Mouse (Mus musculus): ENCODE results near the gene Gtf2h4. TPM values are rescaled to one million over a fixed set of nuclear protein-coding genes. Genes with fewer than 3 reads are reported as not detected.

Gtf2h4 gene
- polyA plus RNA-seq, 1 experiment from 2014 or later, result 20.8 TPM

DNA sequence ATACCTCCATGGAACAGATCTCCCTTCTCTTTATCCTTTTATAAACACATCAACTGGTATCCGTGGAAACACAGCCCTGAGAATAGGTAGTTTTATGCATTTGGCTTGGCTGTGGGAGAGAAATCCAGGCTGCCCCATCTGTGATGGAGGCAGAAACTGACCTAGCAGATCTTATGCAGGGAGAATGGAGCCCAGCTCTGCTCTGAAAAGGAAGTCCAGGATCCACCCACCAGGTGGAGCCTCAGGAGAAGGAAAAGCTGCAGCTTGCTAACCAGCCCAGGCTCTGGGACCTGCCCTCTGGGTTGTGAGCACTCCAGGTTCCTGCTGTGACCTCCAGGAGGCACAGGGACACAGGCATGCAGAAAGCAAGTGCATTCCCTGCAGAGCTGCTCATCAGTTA, 39.5 kb downstream of the Gtf2h4 start:
- H3K4me1 ChIP-seq (replicated peaks; ENCODE audit: control insufficient read depth, insufficient read depth), result no peaks in the 10 kb centered on the region
- H3K9ac ChIP-seq (ENCODE audit: low read length), result no peak overlapping the region
- WGBS, result 8% methylated on average over 1 of the region's 1 CpGs
- peak; percentile 84 for DNase-seq (ENCODE audit: low spot score)
- no peaks in the 10 kb centered on the region for H3K27me3 ChIP-seq (ENCODE audit: control insufficient read depth, insufficient read depth, low read length)
- H3K4me2 ChIP-seq (replicated peaks; ENCODE audit: low read depth), result no peak overlapping the region
- H3K9me3 ChIP-seq (ENCODE audit: control insufficient read depth, low read length), result no peaks in the 10 kb centered on the region
- no peak overlapping the region for H3K27ac ChIP-seq (replicated peaks)
- peak; percentile 71 for ATAC-seq (ENCODE audit: low FRiP score, low TSS enrichment)
- no peaks in the 10 kb centered on the region for H3K36me3 ChIP-seq (ENCODE audit: control insufficient read depth, insufficient read depth, low read length)
- no peak overlapping the region for H3K4me3 ChIP-seq (ENCODE audit: low read depth, low read length)
- TF ChIP-seq EP300 (optimal IDR thresholded peaks at IDR 0.05) (no peak), CTCF (IDR thresholded peaks at IDR 0.05; ENCODE audit: low read depth) (peak; percentile 80)

DNA sequence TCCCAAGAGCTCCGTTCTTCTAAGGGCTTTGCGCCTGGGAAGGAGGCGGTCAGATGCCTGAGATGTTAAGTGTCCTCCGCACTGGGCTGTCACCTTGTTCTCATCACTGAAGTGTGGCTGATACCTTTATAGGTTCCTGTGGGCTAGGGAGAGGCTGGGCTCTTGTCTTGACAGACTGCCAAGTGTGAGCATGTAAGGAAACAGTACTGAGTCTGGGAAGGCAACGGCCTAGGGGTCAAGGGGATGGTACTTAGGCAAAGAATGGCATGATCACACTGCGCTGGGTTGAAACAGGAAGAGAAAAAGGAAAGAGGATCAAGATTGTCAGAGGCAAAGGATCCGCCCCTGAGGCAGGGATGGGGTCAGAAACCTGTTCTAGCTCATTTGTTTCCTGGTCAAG, 47.0 kb downstream of the Gtf2h4 start, which contains the start of gene Gm9573:
TSS of gene Gm9573 (minus strand) at position 101 of the 400 bp plus-strand sequence.
- Histone ChIP-seq H3K4me1 (replicated peaks; ENCODE audit: control insufficient read depth, insufficient read depth) (no peaks in the 10 kb centered on the region), H3K36me3 (ENCODE audit: control insufficient read depth, insufficient read depth, low read length) (no peaks in the 10 kb centered on the region), H3K9me3 (ENCODE audit: control insufficient read depth, low read length) (no peaks in the 10 kb centered on the region), H3K9ac (ENCODE audit: low read length) (no peak within 1 kb of the TSS), H3K27me3 (ENCODE audit: control insufficient read depth, insufficient read depth, low read length) (no peaks in the 10 kb centered on the region), H3K4me3 (ENCODE audit: low read depth, low read length) (no peak within 1 kb of the TSS), H3K4me2 (replicated peaks; ENCODE audit: low read depth) (no peak within 1 kb of the TSS), H3K27ac (replicated peaks) (no peak within 1 kb of the TSS)
- no peak for ATAC-seq (ENCODE audit: low FRiP score, low TSS enrichment)
- DNase-seq (ENCODE audit: low spot score), result no peak
- 81% methylated on average over 7 of the region's 7 CpGs for WGBS
- TF ChIP-seq CTCF (IDR thresholded peaks at IDR 0.05; ENCODE audit: low read depth), result no peak
- no peak for TF ChIP-seq EP300 (optimal IDR thresholded peaks at IDR 0.05)

Other genes starting within 250 kb of the Gtf2h4 start
- 0.22 and 0.35 TPM in 2 replicates for gene H2-Q6, start 248.9 kb downstream of the Gtf2h4 start, polyA plus RNA-seq (2015; fragmentation: Nextera tagmentation; extraction: Ambion mirVana)
- 0.96 and 1.2 TPM in 2 replicates for gene H2-Q7, start 234.6 kb downstream of the Gtf2h4 start, polyA plus RNA-seq (2015; fragmentation: Nextera tagmentation; extraction: Ambion mirVana)
- 0.99 and 1.4 TPM in 2 replicates for gene H2-Q10, start 203.7 kb downstream of the Gtf2h4 start, polyA plus RNA-seq (2015; fragmentation: Nextera tagmentation; extraction: Ambion mirVana)
- not detected in 2 replicates for gene Pou5f1, start 167.7 kb downstream of the Gtf2h4 start, polyA plus RNA-seq (2015; fragmentation: Nextera tagmentation; extraction: Ambion mirVana)
- gene Tcf19, start 156.9 kb downstream of the Gtf2h4 start, polyA plus RNA-seq (2015; fragmentation: Nextera tagmentation; extraction: Ambion mirVana), result 32.7 and 34.5 TPM in 2 replicates
- 7.1 and 7.4 TPM in 2 replicates for gene Cchcr1, start 156.6 kb downstream of the Gtf2h4 start, polyA plus RNA-seq (2015; fragmentation: Nextera tagmentation; extraction: Ambion mirVana)
- gene Psors1c2, start 140.5 kb downstream of the Gtf2h4 start, polyA plus RNA-seq (2015; fragmentation: Nextera tagmentation; extraction: Ambion mirVana), result 66.1 and 66.8 TPM in 2 replicates
- gene Cdsn, start 121.6 kb downstream of the Gtf2h4 start, polyA plus RNA-seq (2015; fragmentation: Nextera tagmentation; extraction: Ambion mirVana), result 106 and 139 TPM in 2 replicates
- gene 2300002M23Rik, start 106.3 kb downstream of the Gtf2h4 start, polyA plus RNA-seq (2015; fragmentation: Nextera tagmentation; extraction: Ambion mirVana), result 234 and 311 TPM in 2 replicates
- 7.6 and 8.6 TPM in 2 replicates for gene Sfta2, start 72.2 kb downstream of the Gtf2h4 start, polyA plus RNA-seq (2015; fragmentation: Nextera tagmentation; extraction: Ambion mirVana)
- gene Gm9573, start 47.1 kb downstream of the Gtf2h4 start, polyA plus RNA-seq (2015; fragmentation: Nextera tagmentation; extraction: Ambion mirVana), result 2.6 and 3.9 TPM in 2 replicates
- gene Mucl3, start 30.0 kb downstream of the Gtf2h4 start, polyA plus RNA-seq (2015; fragmentation: Nextera tagmentation; extraction: Ambion mirVana), result 768 and 930 TPM in 2 replicates
- 10.3 and 10.6 TPM in 2 replicates for gene Vars2, start 6.1 kb downstream of the Gtf2h4 start, polyA plus RNA-seq (2015; fragmentation: Nextera tagmentation; extraction: Ambion mirVana)
- 50.8 TPM in 2 replicates for gene Ddr1, start 30.9 kb upstream of the Gtf2h4 start, polyA plus RNA-seq (2015; fragmentation: Nextera tagmentation; extraction: Ambion mirVana)
- gene Ier3, start 147.9 kb upstream of the Gtf2h4 start, polyA plus RNA-seq (2015; fragmentation: Nextera tagmentation; extraction: Ambion mirVana), result 74.8 and 79.5 TPM in 2 replicates
- gene Flot1, start 149.5 kb upstream of the Gtf2h4 start, polyA plus RNA-seq (2015; fragmentation: Nextera tagmentation; extraction: Ambion mirVana), result 41.0 and 43.5 TPM in 2 replicates
- gene Tubb5, start 164.6 kb upstream of the Gtf2h4 start, polyA plus RNA-seq (2015; fragmentation: Nextera tagmentation; extraction: Ambion mirVana), result 251 and 296 TPM in 2 replicates
- gene Mdc1, start 167.8 kb upstream of the Gtf2h4 start, polyA plus RNA-seq (2015; fragmentation: Nextera tagmentation; extraction: Ambion mirVana), result 2.1 and 2.2 TPM in 2 replicates
- 27.3 and 27.4 TPM in 2 replicates for gene Nrm, start 187.6 kb upstream of the Gtf2h4 start, polyA plus RNA-seq (2015; fragmentation: Nextera tagmentation; extraction: Ambion mirVana)
- 15.3 and 16.6 TPM in 2 replicates for gene Ppp1r18, start 191.9 kb upstream of the Gtf2h4 start, polyA plus RNA-seq (2015; fragmentation: Nextera tagmentation; extraction: Ambion mirVana)
- 14.2 and 19.3 TPM in 2 replicates for gene Dhx16, start 206.1 kb upstream of the Gtf2h4 start, polyA plus RNA-seq (2015; fragmentation: Nextera tagmentation; extraction: Ambion mirVana)
- 20.5 and 21.7 TPM in 2 replicates for gene 2310061I04Rik, start 223.7 kb upstream of the Gtf2h4 start, polyA plus RNA-seq (2015; fragmentation: Nextera tagmentation; extraction: Ambion mirVana)
- 12.7 and 14.5 TPM in 2 replicates for gene Atat1, start 236.3 kb upstream of the Gtf2h4 start, polyA plus RNA-seq (2015; fragmentation: Nextera tagmentation; extraction: Ambion mirVana)
- gene Mrps18b, start 242.7 kb upstream of the Gtf2h4 start, polyA plus RNA-seq (2015; fragmentation: Nextera tagmentation; extraction: Ambion mirVana), result 80.0 and 83.4 TPM in 2 replicates
- 13.9 and 17.4 TPM in 2 replicates for gene Ppp1r10, start 242.7 kb upstream of the Gtf2h4 start, polyA plus RNA-seq (2015; fragmentation: Nextera tagmentation; extraction: Ambion mirVana)

Data from stomach, postnatal 0 days (tissue).